Mouse (Mus musculus) CH12.LX (cell line): ENCODE data around the gene Alyref. TPM values are rescaled to one million over a fixed set of nuclear protein-coding genes. Genes with fewer than 3 reads are reported as not detected.

ENCODE experiments used
- DNase-seq: peaks from one replicate; pipeline ENCODE4 v3.0.0-alpha.2; 2013; ENCODE audit errors: extremely low read depth
- H3K27ac ChIP-seq: 2 replicates; pipeline ENCODE4 v1.5.1; 2012; ENCODE audit warnings: low read depth, mild to moderate bottlenecking, control low read depth, moderate library complexity; ENCODE audit not compliant: insufficient read depth
- H3K27me3 ChIP-seq: replicated peaks from 2 replicates; pipeline ENCODE3; 2012; ENCODE audit warnings: inconsistent platforms
- H3K36me3 ChIP-seq, 2 experiments: replicated peaks in 1 of 2; 2 replicates each; pipeline versions ENCODE3 to v1.6.1; 2012; ENCODE audit warnings: inconsistent platforms in 1 of 2, low read length in 1 of 2, mild to moderate bottlenecking in 1 of 2, mixed read lengths in 1 of 2, moderate library complexity in 1 of 2; ENCODE audit not compliant: control insufficient read depth in 1 of 2, insufficient read depth in 1 of 2
- H3K4me1 ChIP-seq, 2 experiments: 2 replicates each; pipeline ENCODE4 v1.6.1; 2012; ENCODE audit warnings: inconsistent platforms in 1 of 2, moderate library complexity in 1 of 2; ENCODE audit not compliant: insufficient read depth in 2 of 2, control insufficient read depth in 1 of 2
- H3K4me2 ChIP-seq: 2 replicates; pipeline ENCODE4 v1.6.1; 2012; ENCODE audit warnings: low read depth, mild to moderate bottlenecking, control low read depth; ENCODE audit not compliant: poor library complexity, insufficient read depth, severe bottlenecking
- H3K4me3 ChIP-seq, 3 experiments: fragments of 150-350 bp in 1 of 3; sonication (generic) in 1 of 3; replicated peaks in 1 of 3; 2 replicates each; pipeline versions ENCODE3 to v1.5.1; 2011 to 2012; ENCODE audit warnings: low read depth in 2 of 3, low read length in 2 of 3, mild to moderate bottlenecking in 2 of 3, moderate library complexity in 2 of 3, control low read depth in 1 of 3, improper control_type of control experiment in 1 of 3, inconsistent platforms in 1 of 3, mixed read lengths in 1 of 3; ENCODE audit not compliant: poor library complexity in 1 of 3
- H3K79me2 ChIP-seq: replicated peaks from 2 replicates; pipeline ENCODE4 v1.6.1; 2012; ENCODE audit warnings: mild to moderate bottlenecking, moderate library complexity; ENCODE audit not compliant: control insufficient read depth, poor library complexity, insufficient read depth, severe bottlenecking; ENCODE audit errors: extremely low read depth
- H3K9ac ChIP-seq: 2 replicates; pipeline ENCODE4 v1.6.1; 2012; ENCODE audit warnings: low read depth, mild to moderate bottlenecking, control low read depth, moderate library complexity; ENCODE audit not compliant: insufficient read depth
- H3K9me3 ChIP-seq: replicated peaks from 2 replicates; pipeline ENCODE3; 2012; ENCODE audit warnings: low read length, inconsistent platforms, mixed read lengths
- CHD1 ChIP-seq: IDR thresholded peaks from 2 replicates; pipeline ENCODE4 v1.6.1; 2012; ENCODE audit warnings: low read depth, low read length, improper control_type of control experiment, inconsistent platforms
- CTCF ChIP-seq, 2 experiments: IDR thresholded peaks in 1 of 2; conservative IDR thresholded peaks in 1 of 2; 2 replicates each; pipeline ENCODE4 v1.5.1; 2011 to 2012; ENCODE audit warnings: low read depth in 2 of 2, low read length in 2 of 2, improper control_type of control experiment in 1 of 2, inconsistent platforms in 1 of 2, mild to moderate bottlenecking in 1 of 2, moderate library complexity in 1 of 2
- E2F4 ChIP-seq: IDR thresholded peaks from 2 replicates; pipeline ENCODE4 v1.6.1; 2011; ENCODE audit warnings: low read depth, low read length, improper control_type of control experiment; ENCODE audit not compliant: insufficient replicate concordance
- ELF1 ChIP-seq: IDR thresholded peaks from 2 replicates; pipeline ENCODE4 v1.6.1; 2014; ENCODE audit warnings: low read depth, mild to moderate bottlenecking, inconsistent platforms, low read length, improper control_type of control experiment
- IRF4 ChIP-seq: IDR thresholded peaks from 2 replicates; pipeline ENCODE4 v1.6.1; 2014; ENCODE audit warnings: low read depth, mild to moderate bottlenecking, inconsistent platforms, low read length, improper control_type of control experiment
- JUND ChIP-seq: conservative IDR thresholded peaks from 2 replicates; pipeline ENCODE4 v1.6.1; 2011; ENCODE audit warnings: low read depth, low read length, improper control_type of control experiment
- KAT2A ChIP-seq: IDR thresholded peaks from 2 replicates; pipeline ENCODE4 v1.6.1; 2012; ENCODE audit warnings: low read length, improper control_type of control experiment, inconsistent platforms; ENCODE audit not compliant: insufficient replicate concordance
- MAFK ChIP-seq: IDR thresholded peaks from 2 replicates; pipeline ENCODE4 v1.6.1; 2011; ENCODE audit warnings: low read length, improper control_type of control experiment; ENCODE audit not compliant: insufficient replicate concordance
- MAX ChIP-seq: IDR thresholded peaks from 2 replicates; pipeline ENCODE4 v1.6.1; 2011; ENCODE audit warnings: low read length, improper control_type of control experiment
- MAZ ChIP-seq: IDR thresholded peaks from 2 replicates; pipeline ENCODE4 v1.6.1; 2012; ENCODE audit warnings: low read depth, mild to moderate bottlenecking, inconsistent platforms, low read length, improper control_type of control experiment, moderate library complexity
- MEF2A ChIP-seq: IDR thresholded peaks from 2 replicates; pipeline ENCODE4 v1.6.1; 2014; ENCODE audit warnings: low read depth, mild to moderate bottlenecking, inconsistent platforms, low read length, improper control_type of control experiment, borderline replicate concordance
- POLR2A ChIP-seq: IDR thresholded peaks from 2 replicates; pipeline ENCODE4 v1.6.1; 2011; ENCODE audit warnings: low read depth, mild to moderate bottlenecking, improper control_type of control experiment, low read length
- SIN3A ChIP-seq: IDR thresholded peaks from 2 replicates; pipeline ENCODE4 v1.6.1; 2012; ENCODE audit warnings: low read length, improper control_type of control experiment, inconsistent platforms
- SMC3 ChIP-seq: IDR thresholded peaks from 2 replicates; pipeline ENCODE4 v1.6.1; 2011; ENCODE audit warnings: low read depth, low read length, improper control_type of control experiment
- TBP ChIP-seq: conservative IDR thresholded peaks from 2 replicates; pipeline ENCODE4 v1.6.1; 2011; ENCODE audit warnings: low read depth, low read length, improper control_type of control experiment
- UBTF ChIP-seq: IDR thresholded peaks from 2 replicates; pipeline ENCODE4 v1.6.1; 2012; ENCODE audit warnings: low read depth, mild to moderate bottlenecking, inconsistent platforms, low read length, improper control_type of control experiment, moderate library complexity
- ZC3H11A ChIP-seq: IDR thresholded peaks from 2 replicates; pipeline ENCODE4 v1.6.1; 2012; ENCODE audit warnings: low read depth, mild to moderate bottlenecking, inconsistent platforms, low read length, improper control_type of control experiment
- ZMIZ1 ChIP-seq: IDR thresholded peaks from 2 replicates; pipeline ENCODE4 v1.6.1; 2012; ENCODE audit warnings: low read depth, mild to moderate bottlenecking, inconsistent platforms, low read length, improper control_type of control experiment
- ZNF384 ChIP-seq: IDR thresholded peaks from 2 replicates; pipeline ENCODE4 v1.6.1; 2012; ENCODE audit warnings: low read depth, low read length, improper control_type of control experiment, inconsistent platforms
- dilution Hi-C: fragments of 300-500 bp; cut with MboI; formaldehyde crosslinking; loops from 2 replicates; pipeline ENCODE4 v1.14.3; 2020; ENCODE audit warnings: low sequenced_read_pairs; ENCODE audit not compliant: extremely low pct_unique_long_range_greater_than_20kb, extremely low pct_ligation_motif_present
- in situ Hi-C: fragments of 300-500 bp; cut with MboI; formaldehyde crosslinking; loops from 3 replicates; pipeline ENCODE4 v1.14.3; 2019; ENCODE audit warnings: low sequenced_read_pairs, low pct_ligation_motif_present, low pct_unique_long_range_greater_than_20kb, mixed read lengths
- polyA plus RNA-seq: library from polyadenylated mRNA; unstranded; fragments of >175 nt; gene quantifications from 2 replicates; pipeline ENCODE4 v1.2.1, GENCODE M21; 2012; ENCODE audit warnings: low read depth; ENCODE audit not compliant: insufficient read length
- total RNA-seq, 2 experiments: library from RNA; depleted of rRNA; stranded (reverse); fragments of 300-350 nt in 1 of 2; fragments of >200 nt in 1 of 2; gene quantifications; 2 replicates each; pipeline ENCODE4 v1.2.3; 2012 to 2014

Gene Alyref
- total and polyA plus RNA-seq, 3 experiments: 358 to 582 (median 451) TPM

DNA sequence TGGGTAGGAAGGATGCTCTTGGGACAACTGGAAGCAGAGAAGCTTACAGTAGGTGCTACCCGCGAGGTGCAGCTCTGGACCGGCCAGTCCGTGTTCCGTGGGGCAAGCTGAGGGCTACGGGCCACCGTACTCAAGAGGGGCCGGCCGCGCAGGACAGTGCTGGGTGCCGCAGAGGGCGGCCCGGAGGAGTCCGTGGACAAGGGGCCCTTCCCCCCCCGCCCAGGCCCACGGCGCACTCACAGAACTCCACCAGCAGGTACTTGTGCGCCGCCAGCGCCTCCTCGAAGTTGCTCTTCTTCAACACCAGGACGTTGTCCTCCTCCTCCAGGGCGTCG, 25.8 kb downstream of the Alyref start:
- in situ Hi-C loops (no loop called here), dilution Hi-C loops (no loop called here)
- no peaks in the 10 kb centered on the region for H3K27me3 ChIP-seq
- H3K4me1 ChIP-seq: peaks cover 4 to 50% of the 10 kb centered on the region in 2 experiments
- H3K79me2 ChIP-seq: peaks cover 41% of the 10 kb centered on the region
- TF ChIP-seq ELF1 (no peak), MAFK (no peak), ZC3H11A (no peak), MAX (no peak), CHD1 (no peak), SIN3A (no peak), MEF2A (no peak), CTCF (conservative IDR thresholded peaks at IDR 0.05 in 1 of 2, IDR thresholded peaks at IDR 0.05 in 1 of 2; ENCODE audit: low read depth in 2 of 2, low read length in 2 of 2) (no peak), MAZ (no peak), SMC3 (no peak), POLR2A (no peak), KAT2A (no peak), E2F4 (no peak), JUND (no peak), ZMIZ1 (no peak), ZNF384 (no peak), IRF4 (no peak), UBTF (no peak; the same call in 1 of the 2 replicates), TBP (no peak)
- peak overlapping the region; percentile 55 for H3K27ac ChIP-seq
- peaks cover 36 to 48% of the 10 kb centered on the region in 2 experiments for H3K36me3 ChIP-seq
- H3K4me3 ChIP-seq: peak overlapping the region; percentile 81 to 93 (median 91)
- no peak for DNase-seq
- no peaks in the 10 kb centered on the region for H3K9me3 ChIP-seq
- peak overlapping the region; percentile 78 for H3K9ac ChIP-seq
- H3K4me2 ChIP-seq: peak overlapping the region; percentile 79

DNA sequence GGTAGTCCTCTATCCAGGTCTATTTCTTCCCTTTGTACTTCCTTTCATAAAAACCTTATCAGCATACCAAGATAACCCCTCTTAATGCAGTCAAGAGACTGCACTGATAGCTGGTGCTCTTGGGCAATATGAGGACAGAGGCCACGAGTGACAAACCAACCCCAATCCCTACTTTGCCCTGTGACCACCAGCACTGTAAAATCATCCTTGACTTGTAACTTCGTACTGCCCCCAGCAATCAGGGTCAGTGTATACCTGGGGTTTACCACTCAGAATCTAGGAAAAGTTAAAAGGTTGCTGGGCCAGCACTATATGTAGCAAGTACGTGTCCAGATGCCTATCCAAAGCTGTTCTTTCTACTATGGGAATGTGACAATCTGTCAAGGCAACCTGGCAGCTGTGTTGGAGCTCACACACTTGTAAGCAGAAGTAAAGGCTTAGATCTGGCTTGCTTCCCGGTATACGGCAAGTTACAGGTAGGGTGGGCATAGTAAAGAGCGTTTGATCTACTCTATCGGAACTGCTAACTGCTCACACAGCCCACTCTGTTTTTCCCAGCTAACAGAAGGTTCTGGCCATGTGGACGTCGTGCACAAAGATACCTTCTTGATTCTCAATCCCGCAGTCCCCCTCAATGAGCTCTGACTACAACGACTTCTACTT, 26.3 kb downstream of the Alyref start:
- peak overlapping the region; percentile 78 for H3K9ac ChIP-seq
- TF ChIP-seq UBTF (0 out of 2 replicates have a peak, but pooled peaks have one; percentile 13), JUND (no peak), SIN3A (peak; percentile 28; the same call in 1 of the 2 replicates)

More for the DNA sequence above, 26.3 kb downstream of the Alyref start:
- Histone ChIP-seq H3K9me3 (no peaks in the 10 kb centered on the region), H3K27me3 (no peaks in the 10 kb centered on the region), H3K4me1 (peaks cover 4 to 46% of the 10 kb centered on the region in 2 experiments), H3K36me3 (peaks cover 36 to 48% of the 10 kb centered on the region in 2 experiments), H3K79me2 (peaks cover 46% of the 10 kb centered on the region), H3K4me3 (peak overlapping the region; percentile 81 to 93 (median 91)), H3K27ac (peak overlapping the region; percentile 55), H3K4me2 (peak overlapping the region; percentile 79)
- in situ Hi-C loops (no loop called here), dilution Hi-C loops (no loop called here)
- DNase-seq: no peak
